Mouse (Mus musculus) hindbrain, embryonic 11.5 days (tissue): ENCODE results near the gene Vps13c. TPM values are rescaled to one million over a fixed set of nuclear protein-coding genes. Genes with fewer than 3 reads are reported as not detected.
A peak's percentile ranks its signal among the peaks of the same experiment; 100 is the strongest.

Experiments used
- ATAC-seq: fragments of 200-750 bp; cut with Nextera tagmentation; 2 replicates; pipeline ENCODE4 v1.8.0; 2017; ENCODE audit warnings: mild to moderate bottlenecking, moderate TSS enrichment, moderate library complexity; ENCODE audit not compliant: low FRiP score
- DNase-seq: peaks from one replicate; pipeline ENCODE4 v3.0.0-alpha.2; 2015; ENCODE audit warnings: low spot score
- H3K27ac ChIP-seq: fragments of 300-500 bp; sonication (generic); 2 replicates; pipeline ENCODE4 v1.5.1; 2014; ENCODE audit warnings: mild to moderate bottlenecking, low read depth, low read length
- H3K27me3 ChIP-seq: fragments of 300-500 bp; sonication (generic); 2 replicates; pipeline ENCODE4 v1.6.1; 2014; ENCODE audit warnings: mild to moderate bottlenecking, low read length, moderate library complexity, mixed read lengths; ENCODE audit not compliant: control insufficient read depth, insufficient read depth
- H3K36me3 ChIP-seq: fragments of 300-500 bp; sonication (generic); 2 replicates; pipeline ENCODE4 v1.6.1; 2014; ENCODE audit warnings: mild to moderate bottlenecking, low read length, moderate library complexity, mixed read lengths; ENCODE audit not compliant: control insufficient read depth, insufficient read depth
- H3K4me1 ChIP-seq: fragments of 300-500 bp; sonication (generic); replicated peaks from 2 replicates; pipeline ENCODE4 v1.6.1; 2014; ENCODE audit warnings: low read length, mixed read lengths; ENCODE audit not compliant: control insufficient read depth, insufficient read depth
- H3K4me2 ChIP-seq: fragments of 300-500 bp; sonication (generic); replicated peaks from 2 replicates; pipeline ENCODE4 v1.6.1; 2014; ENCODE audit warnings: mild to moderate bottlenecking, low read depth, low read length
- H3K4me3 ChIP-seq: fragments of 300-500 bp; sonication (generic); 2 replicates; pipeline ENCODE4 v1.5.1; 2014; ENCODE audit warnings: low read depth, low read length
- H3K9ac ChIP-seq: fragments of 300-500 bp; sonication (generic); 2 replicates; pipeline ENCODE4 v1.6.1; 2014; ENCODE audit warnings: low read depth, low read length
- H3K9me3 ChIP-seq: fragments of 300-500 bp; sonication (generic); 2 replicates; pipeline ENCODE4 v1.6.1; 2016; ENCODE audit warnings: low read length; ENCODE audit not compliant: control insufficient read depth
- WGBS: fragments of 180-500 bp; shearing (Covaris S2); extraction: QIAGEN DNeasy Blood & Tissue Kit; methylation state at CpG from one replicate; pipeline ENCODE4 v1.1.7; 2014; 5-methylcytosine and 5-hydroxymethylcytosine counted together
- polyA plus RNA-seq: library from polyadenylated mRNA; unstranded; fragments of >200 nt; fragmentation: Nextera tagmentation; extraction: Ambion mirVana; gene quantifications from 2 replicates; pipeline ENCODE4 v1.2.1, GENCODE M21; 2014

Gene Vps13c
- polyA plus RNA-seq, 1 experiment from 2014 or later: 14.7 TPM

DNA sequence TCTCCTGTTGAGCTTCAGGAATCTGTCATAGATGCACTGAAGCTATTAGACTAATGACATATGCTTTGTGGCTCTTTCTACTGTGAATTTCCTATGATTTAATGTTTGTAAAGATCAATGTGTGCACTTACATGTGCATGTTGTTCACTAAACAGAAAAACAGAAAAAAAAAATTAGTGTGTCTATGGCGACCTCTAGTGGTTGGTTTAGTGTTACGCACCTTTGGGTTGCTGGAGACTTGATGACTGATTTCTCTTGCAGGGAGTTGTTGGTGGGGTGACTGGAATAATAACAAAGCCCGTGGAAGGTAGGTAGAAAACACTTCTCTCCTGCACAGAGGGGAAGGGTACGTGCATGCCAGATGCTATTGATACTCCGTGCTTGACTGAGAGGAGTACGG is 133.3 kb downstream of the Vps13c start:
- DNase-seq: peak; percentile 74
- Histone ChIP-seq H3K27me3 (no peaks in the 10 kb centered on the region), H3K36me3 (no peaks in the 10 kb centered on the region), H3K9me3 (no peaks in the 10 kb centered on the region), H3K27ac (no peak overlapping the region), H3K4me1 (no peaks in the 10 kb centered on the region), H3K9ac (no peak overlapping the region), H3K4me2 (no peak overlapping the region), H3K4me3 (no peak overlapping the region)
- WGBS: 39% methylated on average over 6 of the region's 6 CpGs
- ATAC-seq: no peak

DNA sequence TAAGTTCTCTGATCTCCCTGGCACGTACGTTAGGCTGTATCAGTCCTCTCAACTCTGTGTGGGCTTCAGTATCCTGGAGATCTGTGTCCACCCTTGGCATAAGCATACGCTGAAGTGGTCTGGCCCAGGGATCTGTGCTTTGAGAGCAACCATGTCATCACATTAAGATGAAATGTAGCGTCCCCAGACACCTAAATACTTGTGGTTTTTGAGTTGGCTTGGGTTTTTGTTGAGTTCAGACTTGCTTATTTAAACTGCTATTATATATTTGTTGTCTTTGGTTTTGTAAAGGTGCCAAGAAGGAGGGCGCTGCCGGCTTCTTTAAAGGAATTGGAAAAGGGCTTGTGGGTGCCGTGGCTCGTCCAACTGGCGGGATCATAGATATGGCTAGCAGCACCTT is 135.3 kb downstream of the Vps13c start:
- Histone ChIP-seq H3K9me3 (no peaks in the 10 kb centered on the region), H3K27ac (no peak overlapping the region), H3K9ac (no peak overlapping the region), H3K4me1 (no peaks in the 10 kb centered on the region), H3K4me3 (no peak overlapping the region), H3K4me2 (no peak overlapping the region), H3K36me3 (no peaks in the 10 kb centered on the region), H3K27me3 (no peaks in the 10 kb centered on the region)
- 92% methylated on average over 9 of the region's 9 CpGs for WGBS
- DNase-seq: no peak
- no peak for ATAC-seq

DNA sequence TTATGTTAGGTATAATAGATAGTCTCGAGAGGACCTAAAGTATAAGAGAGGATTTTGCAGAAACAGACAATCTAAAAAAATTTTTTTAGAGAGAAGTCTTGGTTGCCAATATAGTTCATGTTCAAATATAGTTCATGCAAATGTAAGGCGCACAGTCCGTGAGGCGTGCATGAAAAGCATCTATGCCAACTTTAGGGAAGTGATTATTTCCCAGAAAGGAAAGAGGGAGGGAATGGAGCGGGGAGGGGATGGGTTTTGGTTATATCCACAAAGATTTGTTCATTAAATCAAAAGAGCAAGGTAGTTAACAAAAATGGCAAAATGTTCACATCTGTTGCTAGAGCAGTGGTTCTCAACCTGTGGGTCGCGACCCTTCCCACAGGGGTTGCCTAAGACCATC is 166.4 kb downstream of the Vps13c start:
- H3K9ac ChIP-seq: no peak overlapping the region
- WGBS: 93% methylated on average over 7 of the region's 7 CpGs
- DNase-seq (no peak), ATAC-seq (no peak)
- no peaks in the 10 kb centered on the region for H3K27me3 ChIP-seq
- no peak overlapping the region for H3K4me3 ChIP-seq
- H3K4me1 ChIP-seq: no peaks in the 10 kb centered on the region
- H3K27ac ChIP-seq: no peak overlapping the region
- H3K36me3 ChIP-seq: no peaks in the 10 kb centered on the region
- no peaks in the 10 kb centered on the region for H3K9me3 ChIP-seq
- H3K4me2 ChIP-seq: no peak overlapping the region

DNA sequence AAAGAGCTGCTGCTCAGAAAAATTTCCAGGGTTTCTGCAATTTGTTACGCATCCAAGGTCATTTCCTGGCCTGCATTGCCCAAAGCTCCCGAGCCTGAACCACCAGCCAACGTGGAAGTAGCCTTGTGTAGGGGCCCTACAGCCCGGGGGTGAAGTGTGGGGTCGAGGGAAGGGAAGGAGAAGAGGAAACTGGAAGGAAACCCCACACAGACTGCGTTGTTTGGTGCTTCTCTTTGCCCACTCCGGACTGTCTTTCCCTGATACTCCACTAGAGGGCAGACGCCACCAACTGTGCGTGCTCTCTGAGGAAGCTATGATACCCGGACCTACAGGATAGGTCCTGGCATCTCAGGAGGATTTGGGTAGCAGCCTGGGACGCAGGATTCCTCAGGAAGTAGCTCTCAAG is 174.8 kb downstream of the Vps13c start:
- Histone ChIP-seq H3K9ac (no peak overlapping the region), H3K9me3 (no peaks in the 10 kb centered on the region), H3K27ac (no peak overlapping the region), H3K4me1 (0 out of 2 replicates have a peak, but pooled peaks cover 2% of the 10 kb centered on the region), H3K4me3 (no peak overlapping the region), H3K27me3 (no peaks in the 10 kb centered on the region), H3K4me2 (no peak overlapping the region), H3K36me3 (no peaks in the 10 kb centered on the region)
- DNase-seq (peak; percentile 90), ATAC-seq (no peak)
- 9% methylated on average over 11 of the region's 11 CpGs for whole genome bisulfite sequencing

DNA sequence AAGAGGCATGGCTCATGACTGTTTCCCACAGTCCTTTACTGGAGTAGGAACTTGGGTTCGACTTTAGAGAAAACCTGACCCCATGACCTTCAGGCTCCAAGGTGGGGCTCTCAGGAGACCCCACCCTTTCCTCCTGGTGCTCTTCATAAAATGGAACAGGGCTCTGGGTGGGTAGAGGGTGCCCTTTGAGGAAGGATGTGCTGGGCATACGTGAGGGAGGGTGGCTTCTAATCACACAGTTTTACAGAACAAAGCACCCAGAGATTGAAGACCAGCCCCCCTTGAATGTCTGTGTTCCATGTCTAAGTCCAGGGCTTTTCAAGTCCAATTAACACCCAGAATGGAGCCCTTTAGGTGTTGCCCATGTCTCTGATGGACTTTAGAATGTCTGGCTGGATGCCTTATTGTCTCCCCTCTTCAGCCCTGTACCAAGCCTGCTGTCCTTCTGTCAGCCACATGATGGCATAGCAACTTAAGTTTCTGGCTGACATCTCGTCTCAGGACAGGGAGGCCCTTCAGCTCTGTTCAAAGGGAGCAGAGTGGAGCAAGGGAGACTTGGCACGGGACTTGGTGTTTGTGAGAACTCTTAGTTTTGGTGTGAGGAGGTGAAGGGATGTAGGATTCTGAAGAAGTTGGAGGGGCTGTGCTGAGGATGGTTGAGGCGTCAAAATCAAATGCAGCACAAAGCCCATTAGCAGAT is 176.2 kb downstream of the Vps13c start:
- Histone ChIP-seq H3K4me2 (no peak overlapping the region), H3K27me3 (no peaks in the 10 kb centered on the region), H3K36me3 (no peaks in the 10 kb centered on the region), H3K27ac (no peak overlapping the region), H3K4me3 (no peak overlapping the region), H3K4me1 (0 out of 2 replicates have a peak, but pooled peaks cover 2% of the 10 kb centered on the region), H3K9me3 (no peaks in the 10 kb centered on the region), H3K9ac (no peak overlapping the region)
- ATAC-seq (peak; percentile 65; the same call in 1 of the 2 replicates), DNase-seq (peak; percentile 67)
- WGBS: 56% methylated on average over 5 of the region's 5 CpGs

DNA sequence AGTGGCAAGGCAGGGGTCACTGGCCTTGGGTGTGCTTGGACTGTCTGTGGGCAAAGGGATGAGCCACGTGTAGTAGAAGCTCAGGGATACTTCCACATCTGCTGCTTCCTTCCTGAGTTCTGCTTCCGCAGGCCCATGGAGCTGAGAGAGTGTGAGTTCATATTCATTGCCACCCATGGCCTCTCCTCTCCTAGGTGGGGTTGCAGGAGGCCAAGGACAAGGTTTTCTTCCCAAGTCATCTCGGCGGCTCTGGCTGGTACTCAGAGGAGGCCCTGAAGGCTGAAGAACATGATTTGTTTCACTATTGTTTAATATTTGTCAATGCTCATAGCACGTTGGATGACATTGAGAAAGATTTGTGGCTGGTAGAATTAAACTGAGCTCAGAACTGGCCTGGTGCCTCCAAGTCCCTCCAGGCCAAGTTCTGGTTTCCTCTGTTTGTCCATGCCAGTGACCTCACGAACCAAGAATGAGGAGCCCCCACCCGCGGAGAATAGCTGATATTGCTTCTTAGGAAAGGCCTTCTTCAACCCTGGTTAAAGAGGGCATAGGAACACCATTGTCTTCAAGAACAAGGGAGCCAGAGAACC is 180.7 kb downstream of the Vps13c start:
- Histone ChIP-seq H3K4me2 (no peak overlapping the region), H3K9me3 (no peaks in the 10 kb centered on the region), H3K4me3 (no peak overlapping the region), H3K9ac (no peak overlapping the region), H3K27me3 (no peaks in the 10 kb centered on the region), H3K4me1 (no peaks in the 10 kb centered on the region), H3K36me3 (no peaks in the 10 kb centered on the region), H3K27ac (no peak overlapping the region)
- DNase-seq (no peak), ATAC-seq (no peak)
- 84% methylated on average over 8 of the region's 8 CpGs for WGBS

DNA sequence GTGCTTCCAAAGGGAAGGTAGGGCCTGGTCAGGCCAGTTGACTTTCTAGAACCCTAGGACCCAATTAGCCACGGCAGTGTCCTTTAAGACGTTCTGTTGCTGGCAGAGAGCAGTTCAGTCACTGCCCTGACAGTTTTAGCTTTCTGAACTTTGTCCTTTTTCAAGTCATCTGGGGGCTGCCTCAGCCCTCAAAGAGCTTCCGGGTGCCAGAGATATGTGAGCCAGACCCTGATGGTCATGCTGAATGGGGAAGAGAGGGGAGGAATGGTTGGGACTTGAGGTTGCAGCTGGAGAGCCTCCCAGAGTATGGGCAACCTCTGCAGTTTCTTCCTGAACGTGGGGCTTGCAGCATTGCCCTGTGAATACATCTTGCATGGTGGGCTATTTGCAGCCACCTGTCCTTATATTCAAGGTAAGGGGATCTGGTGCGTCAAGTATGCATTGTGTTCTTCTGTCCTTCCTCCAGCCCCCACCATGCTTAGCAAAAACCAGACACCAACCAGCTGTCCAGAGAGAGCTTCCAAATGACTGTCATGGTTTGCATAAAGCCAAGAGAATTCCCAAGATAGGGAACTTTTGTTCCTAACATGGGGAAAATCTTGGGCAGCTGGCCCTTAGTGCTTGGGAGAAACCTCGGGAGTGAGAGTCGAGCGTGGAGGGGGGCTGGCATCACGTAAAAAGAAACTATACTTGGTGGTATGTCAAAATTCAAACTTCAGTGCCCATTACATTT is 182.3 kb downstream of the Vps13c start:
- ATAC-seq (no peak), DNase-seq (no peak)
- no peaks in the 10 kb centered on the region for H3K9me3 ChIP-seq
- H3K4me2 ChIP-seq: no peak overlapping the region
- 78% methylated on average over 9 of the region's 9 CpGs for WGBS
- no peak overlapping the region for H3K27ac ChIP-seq
- H3K4me1 ChIP-seq: no peaks in the 10 kb centered on the region
- H3K27me3 ChIP-seq: no peaks in the 10 kb centered on the region
- H3K9ac ChIP-seq: no peak overlapping the region
- no peak overlapping the region for H3K4me3 ChIP-seq
- no peaks in the 10 kb centered on the region for H3K36me3 ChIP-seq

DNA sequence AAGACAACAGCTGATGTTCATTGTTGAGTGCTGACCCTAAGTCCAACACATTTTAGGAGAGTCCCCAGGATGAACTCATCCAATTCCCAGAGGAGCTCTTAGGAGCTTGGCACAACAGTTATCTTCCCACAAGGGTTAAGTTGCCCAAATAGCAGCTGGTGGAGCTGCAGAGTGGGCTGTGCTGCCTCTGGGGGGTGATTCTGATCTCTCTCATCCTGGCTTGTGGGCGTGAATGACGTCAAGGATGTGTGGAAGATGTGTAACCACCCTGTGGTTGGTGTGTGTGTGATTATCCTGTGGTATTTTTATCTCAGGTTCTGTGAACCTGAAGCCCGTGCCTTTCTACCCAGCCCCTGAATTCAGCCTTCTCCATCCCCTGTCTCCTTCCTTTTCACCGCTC is 188.4 kb downstream of the Vps13c start:
- no peak for DNase-seq
- ATAC-seq: no peak
- 69% methylated on average over 4 of the region's 4 CpGs for WGBS
- Histone ChIP-seq H3K4me1 (no peaks in the 10 kb centered on the region), H3K27me3 (no peaks in the 10 kb centered on the region), H3K9me3 (no peaks in the 10 kb centered on the region), H3K27ac (no peak overlapping the region), H3K36me3 (no peaks in the 10 kb centered on the region), H3K4me3 (no peak overlapping the region), H3K4me2 (no peak overlapping the region), H3K9ac (no peak overlapping the region)
